Mouse (Mus musculus): Measurements from ENCODE around the gene Rtcb.

Rtcb gene

DNA sequence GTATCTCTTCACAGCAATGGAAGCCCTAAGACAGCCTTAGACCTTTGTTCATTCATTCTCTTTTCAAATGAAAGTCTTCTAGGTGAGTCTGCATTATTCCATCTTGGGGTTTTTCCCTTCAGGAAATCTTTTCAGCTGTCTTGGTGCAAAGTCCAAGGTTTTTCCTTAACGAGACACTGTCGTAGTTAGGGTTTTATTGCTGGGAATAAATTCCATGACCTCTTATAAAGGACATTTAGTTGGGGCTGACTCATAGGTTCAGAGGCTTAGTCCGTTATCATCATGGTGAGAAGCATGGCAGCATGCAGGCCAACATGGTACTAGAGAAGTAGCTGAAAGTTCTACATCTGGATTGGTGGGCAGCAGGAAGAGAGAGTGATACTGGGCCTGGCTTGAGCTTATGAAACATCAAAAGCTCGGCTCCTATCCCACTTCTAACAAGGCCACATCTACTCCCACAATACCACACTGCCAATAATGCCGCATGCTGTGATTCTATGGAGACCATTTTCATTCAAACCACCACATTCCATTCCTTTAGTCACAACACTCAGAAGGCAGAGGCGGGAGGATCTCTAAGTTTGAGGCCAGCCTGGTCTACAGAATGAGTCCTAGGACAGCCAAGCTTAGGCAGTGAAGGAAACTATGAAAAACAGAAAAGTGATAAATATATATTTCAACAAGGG, 21.2 kb downstream of the Rtcb start:
- no peak for DNase-seq (ENCODE audit: low spot score)

- DNase-seq (ENCODE audit: low spot score) = no peak
Observed at GRCm38 (mm10) chr10:85929962-85930361, 27.7 kb downstream of the Rtcb start.

GRCm38 (mm10) chr10:85929208-85929591, 28.4 kb downstream of the Rtcb start:
- peak; percentile 7 for DNase-seq (ENCODE audit: low spot score)

DNA sequence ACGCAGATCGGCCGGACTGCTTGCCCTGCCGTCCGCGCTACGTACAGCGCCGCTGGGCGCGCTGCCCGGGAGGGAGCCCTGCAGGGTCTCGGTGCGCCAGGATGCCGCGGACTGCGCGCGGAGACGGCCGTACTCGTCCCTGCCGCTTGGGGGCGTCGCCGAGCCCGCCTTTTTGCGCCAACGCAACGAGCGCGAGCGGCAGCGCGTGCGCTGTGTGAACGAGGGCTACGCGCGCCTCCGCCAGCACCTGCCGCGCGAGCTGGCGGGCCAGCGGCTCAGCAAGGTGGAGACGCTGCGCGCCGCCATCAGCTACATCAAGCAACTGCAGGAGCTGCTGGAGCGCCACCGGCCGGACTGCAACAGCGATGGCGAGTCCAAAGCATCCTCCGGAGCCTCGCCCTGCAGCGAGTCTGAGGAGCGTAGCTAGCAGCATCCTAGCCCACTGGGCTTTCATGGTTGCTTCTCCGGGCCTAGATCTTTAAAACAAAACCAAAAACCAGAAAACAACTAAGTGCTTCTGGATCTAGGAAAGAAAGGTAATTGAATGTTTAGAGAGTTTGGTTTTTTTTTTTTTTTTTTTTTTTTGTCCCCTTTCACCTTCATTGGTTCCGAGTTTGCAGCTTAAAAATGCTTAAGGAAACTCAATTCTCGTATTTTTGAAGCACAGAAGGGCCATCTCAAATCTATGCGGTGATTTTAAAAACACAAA, 29.0 kb downstream of the Rtcb start:
- peak; percentile 85 for DNase-seq (ENCODE audit: low spot score)

DNA sequence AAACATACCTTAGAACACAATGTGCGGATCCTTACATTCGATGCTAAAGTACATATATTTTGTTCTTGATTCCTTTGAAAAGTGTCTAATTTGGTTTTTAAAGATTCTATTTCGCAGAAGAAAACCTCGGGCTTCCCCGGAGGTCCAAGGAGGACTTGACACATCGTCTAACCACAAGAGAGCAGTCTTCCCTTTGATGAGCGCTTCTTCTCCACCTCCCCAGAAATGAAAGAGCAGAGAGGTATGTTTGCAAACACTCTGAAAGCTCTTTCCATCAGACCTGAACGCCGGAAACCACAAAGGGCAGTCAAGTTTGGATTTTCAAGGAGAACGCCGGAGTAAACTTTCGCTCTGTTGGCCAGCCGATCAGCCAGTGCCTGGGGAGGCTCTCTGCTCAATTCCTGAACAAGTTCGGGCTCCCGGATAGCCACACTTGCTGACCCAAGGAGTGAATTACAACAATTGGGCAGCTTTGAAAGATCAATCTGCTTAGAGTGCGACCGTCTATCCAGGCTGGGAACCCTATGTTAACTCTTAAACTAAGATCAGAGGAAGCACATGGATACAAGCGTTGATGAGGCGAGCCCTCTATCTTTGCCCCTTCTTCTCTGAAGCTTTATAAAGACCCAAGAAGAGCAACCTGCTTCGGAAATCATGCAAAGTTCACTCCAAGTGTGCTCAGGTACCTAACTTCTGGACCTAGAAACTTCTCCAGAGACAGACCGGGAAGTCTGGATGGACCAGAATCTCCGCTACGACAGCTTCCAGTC, 29.8 kb downstream of the Rtcb start, which contains the start of gene Ascl4:
Gene Ascl4, plus strand, starts transcription at position 6 of the 770 bp plus-strand sequence.
- DNase-seq (ENCODE audit: low spot score) = peak; percentile 52

DNA sequence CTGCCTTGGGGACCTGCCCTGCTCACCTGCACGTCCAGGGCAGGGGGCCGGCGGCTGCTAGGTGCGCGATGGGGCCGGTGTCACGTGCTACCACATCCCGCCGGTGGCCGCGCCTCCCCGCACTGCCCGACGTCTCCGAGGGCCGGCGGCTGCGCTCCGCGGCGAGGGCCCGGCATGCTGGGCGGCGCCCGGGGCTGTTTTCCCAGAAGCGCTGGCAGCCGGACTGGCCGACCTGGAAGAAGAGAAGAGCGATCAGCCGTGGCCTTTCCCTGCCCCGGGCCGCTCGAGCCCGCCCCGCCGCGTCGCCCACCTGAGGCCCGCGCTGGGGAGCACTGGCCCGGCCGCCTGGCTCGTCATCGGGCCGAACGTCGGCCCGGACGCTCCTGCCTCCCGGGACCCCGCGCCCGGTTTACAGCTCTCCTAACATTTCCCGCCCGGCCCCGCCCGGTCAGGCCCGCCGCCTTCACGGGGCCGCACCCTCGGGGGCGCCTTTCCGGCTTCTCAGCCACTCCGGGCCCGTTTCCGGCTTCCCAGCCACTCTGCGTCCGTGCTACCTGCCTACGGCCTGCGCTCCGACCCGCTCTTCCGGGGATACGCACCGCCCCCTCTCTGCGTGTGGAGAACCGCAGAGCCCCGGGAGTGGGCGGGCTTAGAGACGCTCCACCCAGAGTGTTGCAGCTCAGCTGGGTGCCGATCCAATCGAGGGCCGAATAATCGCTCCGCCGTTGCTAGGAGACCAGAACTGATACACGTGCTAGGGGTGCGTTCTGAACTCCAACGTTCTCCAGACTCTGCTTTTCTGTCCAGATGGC, 40.9 kb downstream of the Rtcb start, which contains the start of gene Prdm4:
Gene Prdm4, minus strand, starts transcription at position 645 of the 812 bp plus-strand sequence.
- peak; percentile 99 for DNase-seq (ENCODE audit: low spot score)

Measured in embryo, embryonic 10.5 days (tissue).